Mouse (Mus musculus): Measurements from ENCODE around the gene Gm28102. TPM values are rescaled to one million over a fixed set of nuclear protein-coding genes. Genes with fewer than 3 reads are reported as not detected.

Gene Gm28102
- not detected for total RNA-seq (2023)

GRCm38 (mm10) chrY:88053015-88053414, at the start of gene Gm28102:
Gene Gm28102, plus strand, starts transcription at chrY:88053315.

Measured in CD4-positive naive resting alpha-beta T cell, adult 57 days (primary cell).